Mouse (Mus musculus): ENCODE measurements around the gene Arl1. TPM values are rescaled to one million over a fixed set of nuclear protein-coding genes. Genes with fewer than 3 reads are reported as not detected.

Gene Arl1
- polyA plus RNA-seq (2012; rRNA removed; ENCODE audit: low replicate concordance), result 30.8 and 33.9 TPM in 2 replicates

DNA sequence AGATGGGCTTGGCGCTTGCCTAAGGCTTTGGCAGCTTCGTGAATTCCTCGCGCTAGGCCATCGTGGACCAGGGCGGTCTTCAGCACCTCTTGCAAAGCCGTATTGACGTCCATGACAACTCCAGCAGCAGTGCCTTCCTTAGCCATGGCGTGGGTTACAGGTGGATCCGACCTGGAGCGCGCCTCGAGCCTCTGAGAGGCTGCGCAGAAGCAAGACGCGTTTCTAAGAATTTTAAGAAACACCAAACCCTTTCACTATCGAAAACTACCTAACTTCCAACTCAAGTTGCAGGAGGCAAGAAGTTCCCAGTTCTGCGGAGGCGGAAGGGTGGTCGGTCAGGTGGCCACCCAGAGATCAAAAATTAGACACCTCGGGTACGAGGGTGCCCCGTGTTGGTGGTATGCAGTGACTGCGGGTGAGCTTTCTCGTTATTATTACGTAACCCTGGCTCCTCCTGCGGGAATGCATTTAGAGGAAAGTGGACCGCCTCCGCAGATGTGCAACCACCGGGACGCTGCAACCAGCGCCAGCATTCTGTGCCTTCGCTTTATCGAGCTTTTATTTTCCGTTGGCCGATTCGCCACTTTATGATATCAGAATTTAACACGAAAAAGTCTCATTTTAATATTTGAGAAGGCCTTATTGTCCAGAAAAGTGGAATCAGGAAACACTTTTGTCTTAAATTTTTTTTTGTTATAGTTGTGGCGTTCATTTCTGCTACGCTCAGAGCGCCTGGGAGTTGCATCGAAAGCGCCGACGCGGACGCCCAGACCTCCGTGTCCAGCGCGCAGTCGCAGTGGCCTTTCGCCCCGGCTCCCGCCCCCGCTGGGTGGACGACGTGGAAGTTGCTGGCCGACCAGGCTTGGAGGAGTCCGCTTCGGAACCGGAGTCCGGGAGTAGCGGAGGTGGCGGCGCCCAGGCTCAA is at the start of gene Arl1:
Gene Arl1, plus strand, starts transcription at position 288 of the 925 bp plus-strand sequence.

GRCm38 (mm10) chr10:88684925-88685324 is 45.7 kb upstream of the Arl1 start, which contains the start of gene Spic:
Gene Spic (minus strand): TSS chr10:88685015.

Other genes starting within 250 kb of the Arl1 start
- gene Chpt1, start 226.8 kb upstream of the Arl1 start, polyA plus RNA-seq (2012; rRNA removed; ENCODE audit: low replicate concordance), result 278 and 946 TPM in 2 replicates
- gene Mybpc1, start 125.7 kb upstream of the Arl1 start, polyA plus RNA-seq (2012; rRNA removed; ENCODE audit: low replicate concordance), result 0.43 and 9.1 TPM in 2 replicates
- 0.30 and 0.33 TPM in 2 replicates for gene Spic, start 45.8 kb upstream of the Arl1 start, polyA plus RNA-seq (2012; rRNA removed; ENCODE audit: low replicate concordance)
- gene Utp20, start 95.9 kb downstream of the Arl1 start, polyA plus RNA-seq (2012; rRNA removed; ENCODE audit: low replicate concordance), result 3.5 and 11.3 TPM in 2 replicates
- 0.03 and 0.36 TPM in 2 replicates for gene Slc5a8, start 155.1 kb downstream of the Arl1 start, polyA plus RNA-seq (2012; rRNA removed; ENCODE audit: low replicate concordance)